Mouse (Mus musculus) cerebellum, adult 2 months (tissue): ENCODE measurements at regions not wholly inside any gene's neighbourhood (a gene's known extent, or its start where the extent isn't known, plus 50 kb on each side); places are given as distances from the start of the nearest gene placed in this dataset.

Experiments
- CTCF ChIP-seq: fragments of 200-500 bp; IDR thresholded peaks from 2 replicates; pipeline ENCODE4 v1.5.1; 2011; ENCODE audit warnings: low read depth, mild to moderate bottlenecking, control low read depth, low read length, moderate library complexity, borderline replicate concordance; ENCODE audit not compliant: insufficient read depth
- POLR2A ChIP-seq: fragments of 200-500 bp; IDR thresholded peaks from 2 replicates; pipeline ENCODE4 v1.6.1; 2011; ENCODE audit warnings: low read length, control low read depth, borderline replicate concordance; ENCODE audit not compliant: insufficient read depth

GRCm38 (mm10) chr6:117651551-117651950 is 189.4 kb upstream of the Zfp637 start:
- TF ChIP-seq CTCF (no peak), POLR2A (no peak)
